Mouse (Mus musculus) midbrain, embryonic 16.5 days (tissue): ENCODE measurements around the gene Olfr173. TPM values are rescaled to one million over a fixed set of nuclear protein-coding genes. Genes with fewer than 3 reads are reported as not detected.

Source experiments
- ATAC-seq: fragments of 200-750 bp; cut with Nextera tagmentation; 2 replicates; pipeline ENCODE4 v1.8.0; 2017; ENCODE audit warnings: moderate TSS enrichment
- H3K27ac ChIP-seq: fragments of 300-500 bp; sonication (generic); 2 replicates; pipeline ENCODE4 v1.5.1; 2014; ENCODE audit warnings: mild to moderate bottlenecking, low read length, mixed read lengths
- H3K27me3 ChIP-seq: fragments of 300-500 bp; sonication (generic); 2 replicates; pipeline ENCODE4 v1.6.1; 2014; ENCODE audit warnings: low read depth, low read length, mixed read lengths; ENCODE audit not compliant: control insufficient read depth, insufficient read depth
- H3K36me3 ChIP-seq: fragments of 300-500 bp; sonication (generic); 2 replicates; pipeline ENCODE4 v1.6.1; 2014; ENCODE audit warnings: mild to moderate bottlenecking, low read length, moderate library complexity, mixed read lengths; ENCODE audit not compliant: control insufficient read depth, insufficient read depth
- H3K4me1 ChIP-seq: fragments of 300-500 bp; sonication (generic); 2 replicates; pipeline ENCODE4 v1.6.1; 2014; ENCODE audit warnings: mild to moderate bottlenecking, low read length, mixed read lengths; ENCODE audit not compliant: control insufficient read depth, insufficient read depth
- H3K4me2 ChIP-seq: fragments of 300-500 bp; sonication (generic); 2 replicates; pipeline ENCODE4 v1.6.1; 2014; ENCODE audit warnings: mild to moderate bottlenecking, low read length, mixed read lengths
- H3K4me3 ChIP-seq: fragments of 300-500 bp; sonication (generic); 2 replicates; pipeline ENCODE4 v1.5.1; 2014; ENCODE audit warnings: low read depth, mild to moderate bottlenecking, low read length, moderate library complexity, mixed read lengths
- H3K9ac ChIP-seq: fragments of 300-500 bp; sonication (generic); 2 replicates; pipeline ENCODE4 v1.6.1; 2014; ENCODE audit warnings: low read depth, low read length, mixed read lengths
- H3K9me3 ChIP-seq: fragments of 300-500 bp; sonication (generic); replicated peaks from 2 replicates; pipeline ENCODE4 v1.6.1; 2014; ENCODE audit warnings: mild to moderate bottlenecking, low read length, mixed read lengths; ENCODE audit not compliant: control insufficient read depth, poor library complexity, severe bottlenecking
- WGBS: fragments of 180-500 bp; shearing (Covaris S2); extraction: QIAGEN DNeasy Blood & Tissue Kit; methylation state at CpG from one replicate; pipeline ENCODE4 v1.1.7; 2014; 5-methylcytosine and 5-hydroxymethylcytosine counted together
- microRNA-seq: library from miRNA; unstranded; fragments of <30 nt; microRNA quantifications from one replicate; pipeline ENCODE4, GENCODE M21; 2017
- polyA plus RNA-seq: library from polyadenylated mRNA; unstranded; fragments of >200 nt; fragmentation: Nextera tagmentation; extraction: Ambion mirVana; gene quantifications from 2 replicates; pipeline ENCODE4 v1.2.1, GENCODE M21; 2015

Gene Olfr173
- polyA plus RNA-seq, result not detected in 2 replicates

- no peak within 1 kb of the TSS for H3K4me3 ChIP-seq
- H3K27me3 ChIP-seq, result no peaks in the 10 kb centered on the region
- H3K9me3 ChIP-seq, result no peaks in the 10 kb centered on the region
- no peak within 1 kb of the TSS for H3K9ac ChIP-seq
- ATAC-seq, result no peak
- WGBS, result 78% methylated on average over 2 of the region's 2 CpGs
- H3K4me1 ChIP-seq, result no peaks in the 10 kb centered on the region
- no peaks in the 10 kb centered on the region for H3K36me3 ChIP-seq
- H3K4me2 ChIP-seq, result no peak within 1 kb of the TSS
- H3K27ac ChIP-seq, result no peak within 1 kb of the TSS
Observed at GRCm38 (mm10) chr16:58800168-58800567, at the start of gene Olfr173. TSS of gene Olfr173 (minus strand) at chr16:58800268.

GRCm38 (mm10) chr16:58826732-58827319 lies 26.8 kb upstream of the Olfr173 start, which contains the start of gene Olfr175-ps1:
TSS of gene Olfr175-ps1 (minus strand) at chr16:58826782.
- no peaks in the 10 kb centered on the region for H3K4me1 ChIP-seq
- WGBS, result 87% methylated on average over 1 of the region's 1 CpGs
- no peak within 1 kb of the TSS for H3K27ac ChIP-seq
- no peak within 1 kb of the TSS for H3K4me3 ChIP-seq
- H3K9me3 ChIP-seq, result no peaks in the 10 kb centered on the region
- H3K4me2 ChIP-seq, result no peak within 1 kb of the TSS
- no peak for ATAC-seq
- no peak within 1 kb of the TSS for H3K9ac ChIP-seq
- H3K36me3 ChIP-seq, result no peaks in the 10 kb centered on the region
- H3K27me3 ChIP-seq, result no peaks in the 10 kb centered on the region

GRCm38 (mm10) chr16:58763076-58763475 lies 37.0 kb downstream of the Olfr173 start, which contains the start of gene Olfr172:
TSS of gene Olfr172 (minus strand) at chr16:58763176.
- H3K9me3 ChIP-seq, result 0 out of 2 replicates have a peak, but pooled peaks cover 3% of the 10 kb centered on the region
- no peaks in the 10 kb centered on the region for H3K36me3 ChIP-seq
- H3K9ac ChIP-seq, result no peak within 1 kb of the TSS
- 81% methylated on average over 1 of the region's 1 CpGs for WGBS
- H3K4me1 ChIP-seq, result no peaks in the 10 kb centered on the region
- ATAC-seq, result no peak
- no peaks in the 10 kb centered on the region for H3K27me3 ChIP-seq
- no peak within 1 kb of the TSS for H3K4me2 ChIP-seq
- no peak within 1 kb of the TSS for H3K4me3 ChIP-seq
- no peak within 1 kb of the TSS for H3K27ac ChIP-seq

- no peak overlapping the region for H3K4me3 ChIP-seq
- H3K9ac ChIP-seq, result no peak overlapping the region
- no peaks in the 10 kb centered on the region for H3K36me3 ChIP-seq
- no peak for ATAC-seq
- H3K4me1 ChIP-seq, result no peaks in the 10 kb centered on the region
- H3K27ac ChIP-seq, result no peak overlapping the region
- no peaks in the 10 kb centered on the region for H3K27me3 ChIP-seq
- H3K4me2 ChIP-seq, result no peak overlapping the region
- no peaks in the 10 kb centered on the region for H3K9me3 ChIP-seq
Observed at GRCm38 (mm10) chr16:58756191-58756590, 43.9 kb downstream of the Olfr173 start.

- Histone ChIP-seq H3K9me3 (no peaks in the 10 kb centered on the region), H3K27ac (no peak overlapping the region), H3K36me3 (no peaks in the 10 kb centered on the region), H3K4me2 (no peak overlapping the region), H3K4me3 (no peak overlapping the region), H3K27me3 (no peaks in the 10 kb centered on the region), H3K9ac (no peak overlapping the region), H3K4me1 (no peaks in the 10 kb centered on the region)
- no peak for ATAC-seq
- WGBS, result 31% methylated on average over 1 of the region's 1 CpGs
Observed at GRCm38 (mm10) chr16:58751314-58751713, 48.8 kb downstream of the Olfr173 start.

- H3K4me1 ChIP-seq, result no peaks in the 10 kb centered on the region
- WGBS, result 73% methylated on average over 4 of the region's 4 CpGs
- ATAC-seq, result no peak
- H3K4me3 ChIP-seq, result no peak overlapping the region
- no peaks in the 10 kb centered on the region for H3K27me3 ChIP-seq
- no peaks in the 10 kb centered on the region for H3K9me3 ChIP-seq
- no peaks in the 10 kb centered on the region for H3K36me3 ChIP-seq
- H3K9ac ChIP-seq, result no peak overlapping the region
- no peak overlapping the region for H3K27ac ChIP-seq
- no peak overlapping the region for H3K4me2 ChIP-seq
Observed at GRCm38 (mm10) chr16:58746715-58747114, 53.4 kb downstream of the Olfr173 start.

Small RNA genes within 50 kb of the gene (microRNA-seq; reads per million reads assigned to microRNA genes)
- not detected for gene Gm27564

Other genes starting within 250 kb of the Olfr173 start
- gene Gm813, start 183.3 kb downstream of the Olfr173 start, polyA plus RNA-seq, result not detected in 2 replicates
- gene E330017A01Rik, start 161.5 kb downstream of the Olfr173 start, polyA plus RNA-seq, result not detected in 2 replicates
- 13.5 and 13.6 TPM in 2 replicates for gene Cpox, start 130.0 kb downstream of the Olfr173 start, polyA plus RNA-seq
- gene Gpr15, start 81.2 kb downstream of the Olfr173 start, polyA plus RNA-seq, result 0.18 TPM in 1 of 2 replicates, not detected in the other
- gene Cldnd1, start 72.4 kb downstream of the Olfr173 start, polyA plus RNA-seq, result 144 and 152 TPM in 2 replicates
- gene Olfr172, start 37.1 kb downstream of the Olfr173 start, polyA plus RNA-seq, result not detected in 2 replicates
- not detected in 2 replicates for gene Olfr175-ps1, start 26.5 kb upstream of the Olfr173 start, polyA plus RNA-seq
- gene Olfr177, start 74.5 kb upstream of the Olfr173 start, polyA plus RNA-seq, result not detected in 2 replicates
- not detected in 2 replicates for gene Olfr178, start 91.8 kb upstream of the Olfr173 start, polyA plus RNA-seq
- gene Olfr181, start 128.5 kb upstream of the Olfr173 start, polyA plus RNA-seq, result not detected in 2 replicates
- gene Olfr180, start 129.1 kb upstream of the Olfr173 start, polyA plus RNA-seq, result not detected in 2 replicates
- gene Olfr183, start 195.1 kb upstream of the Olfr173 start, polyA plus RNA-seq, result not detected in 2 replicates
- not detected in 2 replicates for gene Olfr186, start 230.0 kb upstream of the Olfr173 start, polyA plus RNA-seq
- gene Olfr187, start 239.5 kb upstream of the Olfr173 start, polyA plus RNA-seq, result not detected in 2 replicates